Mouse (Mus musculus) kidney, embryonic 16.5 days (tissue): ENCODE measurements around the gene Nlrp6. TPM values are rescaled to one million over a fixed set of nuclear protein-coding genes. Genes with fewer than 3 reads are reported as not detected.
"Not testable (repeated sequence)": the region's sequence is repeated elsewhere in the genome, so short reads cannot be mapped to it uniquely, and the experiment has no call there.

Experiments used
- ATAC-seq: fragments of 200-750 bp; cut with Nextera tagmentation; 2 replicates; pipeline ENCODE4 v1.8.0; 2017; ENCODE audit warnings: moderate TSS enrichment; ENCODE audit not compliant: low FRiP score, low TSS enrichment
- H3K27ac ChIP-seq: fragments of 300-500 bp; sonication (generic); 2 replicates; pipeline ENCODE4 v1.5.1; 2014; ENCODE audit warnings: low read length
- H3K27me3 ChIP-seq: fragments of 300-500 bp; sonication (generic); 2 replicates; pipeline ENCODE4 v1.6.1; 2014; ENCODE audit warnings: low read length, control low read depth, mixed read lengths; ENCODE audit not compliant: insufficient read depth
- H3K36me3 ChIP-seq: fragments of 300-500 bp; sonication (generic); 2 replicates; pipeline ENCODE4 v1.6.1; 2014; ENCODE audit warnings: low read length, control low read depth, mixed read lengths; ENCODE audit not compliant: insufficient read depth
- H3K4me1 ChIP-seq: fragments of 300-500 bp; sonication (generic); 2 replicates; pipeline ENCODE4 v1.6.1; 2014; ENCODE audit warnings: low read length, control low read depth, mixed read lengths; ENCODE audit not compliant: insufficient read depth
- H3K4me2 ChIP-seq: fragments of 300-500 bp; sonication (generic); replicated peaks from 2 replicates; pipeline ENCODE4 v1.6.1; 2014; ENCODE audit warnings: low read depth, low read length
- H3K4me3 ChIP-seq: fragments of 300-500 bp; sonication (generic); 2 replicates; pipeline ENCODE4 v1.5.1; 2014; ENCODE audit warnings: mild to moderate bottlenecking, low read length
- H3K9ac ChIP-seq: fragments of 300-500 bp; sonication (generic); replicated peaks from 2 replicates; pipeline ENCODE4 v1.6.1; 2014; ENCODE audit warnings: low read length
- H3K9me3 ChIP-seq: fragments of 300-500 bp; sonication (generic); 2 replicates; pipeline ENCODE4 v1.6.1; 2016; ENCODE audit warnings: low read length, control low read depth
- WGBS: fragments of 180-500 bp; shearing (Covaris S2); extraction: QIAGEN DNeasy Blood & Tissue Kit; methylation state at CpG from one replicate; pipeline ENCODE4 v1.1.7; 2014; 5-methylcytosine and 5-hydroxymethylcytosine counted together
- polyA plus RNA-seq: library from polyadenylated mRNA; unstranded; fragments of >200 nt; fragmentation: Nextera tagmentation; extraction: Ambion mirVana; gene quantifications from 2 replicates; pipeline ENCODE4 v1.2.1, GENCODE M21; 2015

Nlrp6 gene
- polyA plus RNA-seq, 1 experiment from 2014 or later: 2.2 TPM

GRCm38 (mm10) chr7:140962733-140963132, 42.0 kb downstream of the Nlrp6 start:
- no peaks in the 10 kb centered on the region for H3K36me3 ChIP-seq
- H3K27me3 ChIP-seq: no peaks in the 10 kb centered on the region
- ATAC-seq: no peak
- H3K4me3 ChIP-seq: no peak overlapping the region
- no peak overlapping the region for H3K4me2 ChIP-seq
- 84% methylated on average over 2 of the region's 2 CpGs for WGBS
- H3K9ac ChIP-seq: no peak overlapping the region
- H3K9me3 ChIP-seq: no peaks in the 10 kb centered on the region
- H3K4me1 ChIP-seq: peaks cover 7% of the 10 kb centered on the region; the same call in 1 of the 2 replicates
- H3K27ac ChIP-seq: no peak overlapping the region

DNA sequence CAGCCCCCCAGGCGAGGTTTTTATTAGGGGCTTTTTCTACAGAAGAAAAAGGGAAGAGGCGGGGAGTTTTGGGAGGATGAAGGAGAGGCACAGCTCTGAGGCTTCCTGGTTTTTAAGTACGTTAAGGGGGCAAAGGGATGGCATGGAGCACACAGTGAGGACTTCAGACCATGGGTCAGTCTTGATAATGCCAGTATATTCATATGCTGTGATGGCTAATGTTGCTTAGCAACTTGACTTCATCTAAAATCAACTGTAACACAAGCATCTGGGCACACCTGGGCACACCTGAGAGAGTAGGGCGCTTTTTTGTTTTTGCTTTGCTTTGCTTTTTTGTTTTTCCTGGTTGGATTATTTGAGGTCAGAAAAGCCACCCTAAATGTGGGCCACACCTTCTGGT, 46.2 kb downstream of the Nlrp6 start, which contains the start of gene Ifitm1:
Gene Ifitm1 (plus strand): TSS at position 301 of the 400 bp plus-strand sequence.
- no peaks in the 10 kb centered on the region for H3K9me3 ChIP-seq
- WGBS: 89% methylated on average over 4 of the region's 4 CpGs
- peak within 1 kb of the TSS; percentile 24 for H3K9ac ChIP-seq
- no peak for ATAC-seq
- H3K4me3 ChIP-seq: peak within 1 kb of the TSS; percentile 21
- no peaks in the 10 kb centered on the region for H3K36me3 ChIP-seq
- peak within 1 kb of the TSS; percentile 70 for H3K27ac ChIP-seq
- H3K27me3 ChIP-seq: no peaks in the 10 kb centered on the region
- H3K4me1 ChIP-seq: peaks cover 35% of the 10 kb centered on the region
- H3K4me2 ChIP-seq: peak within 1 kb of the TSS; percentile 44

DNA sequence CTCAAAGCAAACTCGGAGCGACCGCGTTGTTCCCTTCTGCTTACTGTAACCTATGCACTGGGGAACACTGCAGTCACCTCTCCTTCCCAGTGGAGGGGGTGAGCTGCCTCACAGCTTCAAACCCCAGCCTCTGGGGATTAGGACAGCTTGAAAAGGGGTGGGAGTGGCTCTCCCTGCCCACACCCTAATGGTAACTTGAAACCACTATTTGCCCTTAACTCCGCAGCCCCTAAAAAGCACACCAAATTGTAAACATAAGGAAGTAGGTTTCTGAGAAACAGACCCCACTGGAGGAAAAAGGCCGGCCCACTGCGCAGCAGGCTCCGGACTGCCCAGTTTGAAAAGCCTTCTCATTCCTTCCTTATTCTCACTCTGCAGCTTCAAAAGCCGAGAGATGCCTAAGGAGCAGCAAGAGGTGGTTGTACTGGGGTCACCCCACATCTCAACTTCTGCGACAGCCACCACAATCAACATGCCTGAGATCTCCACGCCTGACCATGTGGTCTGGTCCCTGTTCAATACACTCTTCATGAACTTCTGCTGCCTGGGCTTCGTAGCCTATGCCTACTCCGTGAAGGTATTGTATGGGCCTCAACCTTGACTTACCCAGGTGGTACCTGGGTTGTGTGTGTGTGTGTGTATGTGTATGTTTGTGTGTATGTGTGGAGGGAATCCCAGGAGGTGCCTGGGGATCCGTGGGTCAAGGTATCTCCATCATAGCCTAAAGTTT, 47.3 kb downstream of the Nlrp6 start:
- H3K4me1 ChIP-seq: peaks cover 35% of the 10 kb centered on the region
- H3K4me3 ChIP-seq: peak overlapping the region; percentile 21

DNA sequence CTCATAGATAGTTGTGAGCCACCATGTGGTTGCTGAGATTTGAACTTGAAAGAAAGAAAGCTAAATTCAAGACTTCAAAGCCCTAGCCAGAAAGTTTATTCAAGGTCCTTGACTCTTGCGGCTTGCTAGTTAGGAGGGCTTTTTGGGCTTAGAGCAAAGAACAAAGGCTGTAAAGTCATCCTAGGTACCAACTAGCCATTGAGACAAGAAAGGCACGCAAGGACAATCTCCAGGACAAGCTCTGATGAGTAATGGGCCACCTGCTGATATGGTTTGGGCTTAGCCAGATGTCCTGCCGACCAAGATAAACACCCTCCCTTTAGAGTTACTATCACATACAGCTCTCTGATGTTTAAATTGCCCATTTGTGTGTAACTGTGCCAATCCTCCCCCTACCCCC, 48.0 kb downstream of the Nlrp6 start:
- not testable (repeated sequence) for H3K27ac ChIP-seq, ATAC-seq, H3K9ac ChIP-seq, H3K27me3 ChIP-seq, H3K36me3 ChIP-seq, H3K4me3 ChIP-seq, H3K9me3 ChIP-seq
- Histone ChIP-seq H3K4me2 (peak overlapping the region; percentile 44), H3K4me1 (peaks cover 40% of the 10 kb centered on the region)
- WGBS: 26% methylated on average over 3 of the region's 3 CpGs

More for the DNA sequence above, 47.3 kb downstream of the Nlrp6 start:
- WGBS: 10% methylated on average over 14 of the region's 14 CpGs
- peak; percentile 43; the same call in 1 of the 2 replicates for ATAC-seq
- Histone ChIP-seq H3K27ac (peak overlapping the region; percentile 70), H3K9me3 (no peaks in the 10 kb centered on the region), H3K27me3 (no peaks in the 10 kb centered on the region), H3K36me3 (no peaks in the 10 kb centered on the region), H3K4me2 (peak overlapping the region; percentile 44), H3K9ac (peak overlapping the region; percentile 24)

- H3K9ac ChIP-seq: no peak overlapping the region
- H3K4me1 ChIP-seq: peaks cover 46% of the 10 kb centered on the region
- H3K9me3 ChIP-seq: no peaks in the 10 kb centered on the region
- no peaks in the 10 kb centered on the region for H3K36me3 ChIP-seq
- no peaks in the 10 kb centered on the region for H3K27me3 ChIP-seq
- no peak overlapping the region for H3K4me2 ChIP-seq
- peak overlapping the region; percentile 82; the same call in 1 of the 2 replicates for H3K27ac ChIP-seq
- H3K4me3 ChIP-seq: no peak overlapping the region
- WGBS: 47% methylated on average over 7 of the region's 7 CpGs
- no peak for ATAC-seq
Observed at GRCm38 (mm10) chr7:140970931-140971330, 50.2 kb downstream of the Nlrp6 start.

GRCm38 (mm10) chr7:140971479-140972171, 50.9 kb downstream of the Nlrp6 start:
- peak; percentile 29; the same call in 1 of the 2 replicates for ATAC-seq
- H3K4me3 ChIP-seq: no peak overlapping the region
- WGBS: 58% methylated on average over 8 of the region's 8 CpGs
- H3K9ac ChIP-seq: no peak overlapping the region
- no peaks in the 10 kb centered on the region for H3K27me3 ChIP-seq
- no peaks in the 10 kb centered on the region for H3K9me3 ChIP-seq
- no peak overlapping the region for H3K4me2 ChIP-seq
- peaks cover 46% of the 10 kb centered on the region for H3K4me1 ChIP-seq
- H3K36me3 ChIP-seq: no peaks in the 10 kb centered on the region
- H3K27ac ChIP-seq: peak overlapping the region; percentile 82

- 32% methylated on average over 14 of the region's 14 CpGs for WGBS
- no peak overlapping the region for H3K4me3 ChIP-seq
- peak overlapping the region; percentile 35; the same call in 1 of the 2 replicates for H3K27ac ChIP-seq
- H3K9me3 ChIP-seq: no peaks in the 10 kb centered on the region
- H3K4me2 ChIP-seq: no peak overlapping the region
- no peak for ATAC-seq
- no peak overlapping the region for H3K9ac ChIP-seq
- no peaks in the 10 kb centered on the region for H3K27me3 ChIP-seq
- H3K4me1 ChIP-seq: peaks cover 34% of the 10 kb centered on the region
- no peaks in the 10 kb centered on the region for H3K36me3 ChIP-seq
Observed at GRCm38 (mm10) chr7:140973396-140974165, 52.9 kb downstream of the Nlrp6 start.

- Histone ChIP-seq H3K4me3 (no peak overlapping the region), H3K4me1 (peaks cover 21% of the 10 kb centered on the region), H3K27ac (no peak overlapping the region), H3K36me3 (no peaks in the 10 kb centered on the region), H3K9me3 (no peaks in the 10 kb centered on the region), H3K9ac (no peak overlapping the region), H3K27me3 (no peaks in the 10 kb centered on the region), H3K4me2 (no peak overlapping the region)
- no peak for ATAC-seq
- 21% methylated on average over 9 of the region's 9 CpGs for WGBS
Observed at GRCm38 (mm10) chr7:140974940-140975339, 54.2 kb downstream of the Nlrp6 start.

DNA sequence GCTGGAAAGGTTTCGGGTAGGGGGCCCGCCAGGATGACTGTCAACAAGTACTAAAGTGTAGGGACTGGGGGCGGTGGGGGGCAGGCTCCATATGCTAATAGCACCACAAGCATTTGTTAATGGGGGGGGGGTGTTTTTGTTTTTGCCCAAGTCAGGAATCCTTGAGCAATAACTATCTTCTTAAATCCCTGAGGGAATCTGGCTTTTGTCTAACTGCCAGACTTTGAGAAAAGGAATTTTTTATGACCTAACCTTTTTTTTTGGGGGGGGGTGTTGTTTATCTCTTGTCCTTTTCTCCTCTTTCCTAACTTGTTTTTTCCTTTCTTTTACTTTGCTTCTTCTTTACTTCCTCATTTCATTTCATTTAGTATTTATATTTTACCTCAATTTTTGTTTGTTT, 54.8 kb downstream of the Nlrp6 start:
- Histone ChIP-seq H3K27ac (no peak overlapping the region), H3K27me3 (no peaks in the 10 kb centered on the region), H3K9me3 (no peaks in the 10 kb centered on the region), H3K36me3 (no peaks in the 10 kb centered on the region), H3K9ac (no peak overlapping the region), H3K4me3 (no peak overlapping the region), H3K4me1 (peaks cover 21% of the 10 kb centered on the region), H3K4me2 (no peak overlapping the region)
- 44% methylated on average over 3 of the region's 3 CpGs for WGBS
- ATAC-seq: no peak
